Mouse (Mus musculus): Measurements from ENCODE around the gene Ackr3.

DNA sequence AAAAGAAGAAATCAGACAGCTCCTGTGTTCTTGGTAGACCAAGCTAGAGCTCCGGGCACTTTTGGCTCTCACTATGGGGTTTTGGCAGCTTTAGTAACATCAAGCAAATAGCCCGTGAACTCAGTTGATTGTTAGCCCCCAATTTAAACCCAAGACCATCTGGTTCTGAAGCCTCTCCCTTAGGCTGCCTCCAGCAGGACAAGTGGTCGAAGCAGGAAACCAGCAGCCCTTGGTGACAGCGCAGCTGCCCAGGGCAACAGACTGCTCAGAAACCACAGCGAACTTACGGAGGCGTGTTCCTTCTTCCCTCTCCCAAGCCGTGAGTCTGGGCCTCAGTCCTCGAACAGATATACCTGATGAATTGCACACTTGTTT is 24.5 kb downstream of the Ackr3 start:
- no peak for TF ChIP-seq EP300 (optimal IDR thresholded peaks at IDR 0.05)
- TF ChIP-seq CTCF (IDR thresholded peaks at IDR 0.05; ENCODE audit: low read depth): no peak
